In the genomic region with DNA sequence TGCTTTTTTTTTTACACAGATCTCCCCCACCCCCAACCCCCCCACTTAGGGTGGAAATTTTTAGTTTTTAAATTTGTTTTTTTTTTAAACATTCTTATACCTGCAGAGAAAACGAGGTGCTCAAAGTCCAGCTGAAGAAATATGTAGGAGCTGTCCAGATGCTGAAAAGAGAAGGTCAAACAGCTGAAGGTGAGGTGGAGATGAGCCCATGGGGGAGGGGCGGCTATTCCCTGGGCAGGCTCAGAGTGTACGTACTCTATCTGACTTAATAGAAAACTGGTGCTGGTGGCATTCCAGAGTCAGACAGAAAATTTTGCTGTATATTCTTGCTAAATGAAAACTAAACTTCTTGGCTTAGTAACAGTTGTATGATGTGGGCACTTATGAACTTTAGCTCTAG, we compare ENCODE assay signal across 21 mouse cellular contexts.
A peak's percentile ranks its signal among the peaks of the same experiment; 100 is the strongest.
DNase-seq lines count a peak whose midpoint lies in the region; ATAC-seq and TF ChIP-seq lines count a peak whose summit lies in the region.
"Had no signal": no experiment of that assay in that cellular context is flagged by ENCODE, and none has a peak within 500 bp of the region (broad histone marks: within the 10 kb centered on the region; RNA-seq: fewer than 3 reads in every experiment).

No protein-coding gene starts in this region.

- no peak overlapping the region for H3K4me3 ChIP-seq in kidney, embryonic 15.5 days (replicated peaks)
- H3K4me3 ChIP-seq in ES-E14 (ENCODE audit: insufficient read depth in 1 of 2, low read depth in 1 of 2, low read length in 2 of 2, poor library complexity in 1 of 2, severe bottlenecking in 1 of 2), result no peak overlapping the region
- H3K4me3 ChIP-seq: forebrain, embryonic 12.5 days; intestine, embryonic 15.5 days; midbrain, embryonic 15.5 days; stomach, embryonic 15.5 days had no signal

- H3K27me3 ChIP-seq in kidney, embryonic 15.5 days, result no peaks in the 10 kb centered on the region
- H3K27me3 ChIP-seq: forebrain, embryonic 12.5 days; intestine, embryonic 15.5 days; midbrain, embryonic 15.5 days; stomach, embryonic 15.5 days had no signal

- in situ Hi-C loops in ES-E14 (cut with MboI; ENCODE audit: low sequenced_read_pairs in 2 of 2, unreplicated experiment in 2 of 2), result no loop called here

- H3K27ac ChIP-seq in kidney, embryonic 15.5 days, result no peak overlapping the region
- H3K27ac ChIP-seq in ES-E14 (ENCODE audit: insufficient read depth, low read depth, low read length, poor library complexity, severe bottlenecking), result no peak overlapping the region
- H3K27ac ChIP-seq: forebrain, embryonic 12.5 days; hindbrain, embryonic 14.5 days; intestine, embryonic 15.5 days; midbrain, embryonic 15.5 days; stomach, embryonic 15.5 days had no signal

- H3K9me3 ChIP-seq in kidney, embryonic 15.5 days (replicated peaks), result no peaks in the 10 kb centered on the region
- no peaks in the 10 kb centered on the region for H3K9me3 ChIP-seq in ES-E14 (ENCODE audit: control insufficient read depth, insufficient read depth, low read depth, low read length)
- H3K9me3 ChIP-seq: forebrain, embryonic 12.5 days; G1E; intestine, embryonic 15.5 days; midbrain, embryonic 15.5 days; stomach, embryonic 15.5 days had no signal

- H3K9ac ChIP-seq in kidney, embryonic 15.5 days, result no peak overlapping the region
- H3K9ac ChIP-seq in ES-E14 (ENCODE audit: insufficient read depth, low read depth, low read length, poor library complexity, severe bottlenecking), result no peak overlapping the region
- H3K9ac ChIP-seq: forebrain, embryonic 12.5 days; hindbrain, embryonic 14.5 days; intestine, embryonic 15.5 days; midbrain, embryonic 15.5 days; stomach, embryonic 15.5 days had no signal

- peak; percentile 72 for DNase-seq in kidney, adult 11 months
- peak; percentile 47 for DNase-seq in ES-E14 (ENCODE audit: low read depth, low spot score)
- DNase-seq in forelimb bud, embryonic 11.5 days (ENCODE audit: low read depth, low spot score), result peak; percentile 35
- DNase-seq in kidney, postnatal 4 days, result peak; percentile 36 to 61
- no peak for DNase-seq in retina, postnatal 1 day
- no peak for DNase-seq in gastrocnemius, postnatal 25 days
- DNase-seq in spleen, postnatal 10 days (ENCODE audit: low spot score in 2 of 2), result no peak
- DNase-seq: adrenal gland, postnatal 14 days; cerebellum, adult 2 months; gastrocnemius, postnatal 14 days; layer of hippocampus, postnatal 36 days; left cerebral cortex, postnatal 4 days; thymus, adult 2 months had no signal

- 58% methylated on average over 3 of the region's 3 CpGs for WGBS in kidney, embryonic 15.5 days

- no peak for ATAC-seq in kidney, embryonic 15.5 days (replicated peaks; ENCODE audit: low FRiP score)
- ATAC-seq: intestine, embryonic 15.5 days; midbrain, embryonic 15.5 days had no signal

- peaks cover 10% of the 10 kb centered on the region; the same call in 1 of the 2 replicates for H3K36me3 ChIP-seq in kidney, embryonic 15.5 days
- H3K36me3 ChIP-seq in ES-E14 (ENCODE audit: control insufficient read depth, insufficient read depth, low read length, poor library complexity, severe bottlenecking), result no peaks in the 10 kb centered on the region; the same call in 1 of the 2 replicates
- H3K36me3 ChIP-seq: forebrain, embryonic 12.5 days; G1E; intestine, embryonic 15.5 days; midbrain, embryonic 15.5 days; stomach, embryonic 15.5 days had no signal

- H3K4me1 ChIP-seq in kidney, embryonic 15.5 days, result peaks cover 11% of the 10 kb centered on the region
- H3K4me1 ChIP-seq in ES-E14 (ENCODE audit: control insufficient read depth in 2 of 2, insufficient read depth in 2 of 2, low read length in 2 of 2, poor library complexity in 1 of 2), result no peaks in the 10 kb centered on the region
- H3K4me1 ChIP-seq: forebrain, embryonic 12.5 days; stomach, embryonic 15.5 days had no signal

- no peak overlapping the region for H3K4me2 ChIP-seq in kidney, embryonic 15.5 days
- H3K4me2 ChIP-seq: forebrain, embryonic 12.5 days; hindbrain, embryonic 14.5 days; intestine, embryonic 15.5 days; liver, embryonic 11.5 days; midbrain, embryonic 15.5 days; stomach, embryonic 15.5 days had no signal

TF ChIP-seq in ES-E14, 5 proteins besides CTCF, POLR2A, EP300 and RAD21:
- TF ChIP-seq ZNF384 (IDR thresholded peaks at IDR 0.05; ENCODE audit: low read depth, low read length) (no peak), ZC3H11A (IDR thresholded peaks at IDR 0.05; ENCODE audit: borderline replicate concordance, low read depth, low read length) (no peak)
TF ChIP-seq in ES-E14: peak in this region for 0.

Comparison
In these comparisons a context has a peak if more than half of its experiments do, and no peak if none do; other contexts are left out.
1. DNase-seq: peak in kidney, adult 11 months (single experiment), ES-E14 (single experiment), forelimb bud, embryonic 11.5 days (single experiment) and kidney, postnatal 4 days (2 of 2); none in retina, postnatal 1 day (single experiment), gastrocnemius, postnatal 25 days (single experiment) and spleen, postnatal 10 days (0 of 2).